Mouse (Mus musculus): ENCODE measurements around the gene Wdr64. TPM values are rescaled to one million over a fixed set of nuclear protein-coding genes. Genes with fewer than 3 reads are reported as not detected.

The Wdr64 gene
- not detected for total RNA-seq (2021)
- long read RNA-seq, experiment 1 = 0 reads
- long read RNA-seq, experiment 2 = 0 reads

DNA sequence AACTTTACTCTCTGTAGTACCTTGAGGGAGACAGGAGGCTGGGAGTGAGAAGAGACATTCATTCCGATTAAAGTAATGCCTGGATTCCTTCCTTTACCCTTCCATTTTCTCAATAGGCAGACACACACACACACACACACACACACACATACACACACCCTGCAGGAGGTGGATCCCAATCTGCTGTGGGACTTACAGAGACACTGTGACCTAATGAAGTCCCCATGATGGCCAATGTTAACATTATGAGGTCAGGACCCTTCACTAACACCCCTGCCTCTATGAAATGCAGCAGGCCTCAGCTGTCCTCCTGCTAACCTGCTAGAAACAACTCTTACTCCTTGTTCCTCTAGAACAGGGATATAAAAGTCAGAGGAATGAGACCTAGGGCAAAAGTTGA lies at the start of gene Wdr64:
Gene Wdr64, plus strand, starts transcription at position 301 of the 400 bp plus-strand sequence.
- DNase-seq (ENCODE audit: low spot score) = no peak

GRCm38 (mm10) chr1:175648615-175649014 lies 49.8 kb upstream of the Wdr64 start:
- no peak for DNase-seq (ENCODE audit: low spot score)

GRCm38 (mm10) chr1:175659900-175660299 lies 38.5 kb upstream of the Wdr64 start:
- DNase-seq (ENCODE audit: low spot score) = no peak

DNA sequence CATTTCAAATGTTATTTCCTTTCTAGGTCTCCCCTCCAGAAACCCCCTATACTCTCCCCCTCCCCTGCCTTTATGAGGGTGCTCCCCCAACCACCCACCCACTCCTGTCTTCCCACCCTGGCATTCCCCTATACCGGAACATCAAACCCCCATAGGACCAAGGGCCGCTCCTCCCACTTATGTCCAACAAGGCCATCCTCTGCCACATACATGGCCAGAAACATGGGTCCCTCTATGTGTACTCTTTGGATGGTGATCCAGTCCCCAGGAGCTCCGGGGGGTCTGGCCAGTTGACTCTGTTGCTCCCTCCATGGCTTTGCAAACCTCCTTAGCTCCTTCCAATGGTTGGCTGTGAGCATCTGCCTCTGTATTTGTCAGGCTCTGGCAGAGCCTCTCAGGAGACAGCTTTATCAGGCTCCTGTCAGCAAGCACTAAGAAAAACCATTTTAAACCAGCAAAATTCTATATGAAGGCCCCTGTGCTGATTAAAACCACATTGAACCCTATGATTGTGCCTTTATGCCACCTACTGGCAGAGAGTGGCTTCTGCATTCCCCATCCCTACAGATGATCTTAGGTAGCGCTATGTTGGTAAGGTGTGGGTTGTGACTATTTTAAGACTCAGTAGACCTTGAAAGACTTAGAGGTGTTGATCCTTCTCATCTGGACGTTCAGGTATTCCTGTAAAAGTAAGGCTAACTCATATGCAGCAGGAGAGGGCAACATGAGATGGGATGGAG lies 29.6 kb upstream of the Wdr64 start:
- DNase-seq (ENCODE audit: low spot score) = no peak

DNA sequence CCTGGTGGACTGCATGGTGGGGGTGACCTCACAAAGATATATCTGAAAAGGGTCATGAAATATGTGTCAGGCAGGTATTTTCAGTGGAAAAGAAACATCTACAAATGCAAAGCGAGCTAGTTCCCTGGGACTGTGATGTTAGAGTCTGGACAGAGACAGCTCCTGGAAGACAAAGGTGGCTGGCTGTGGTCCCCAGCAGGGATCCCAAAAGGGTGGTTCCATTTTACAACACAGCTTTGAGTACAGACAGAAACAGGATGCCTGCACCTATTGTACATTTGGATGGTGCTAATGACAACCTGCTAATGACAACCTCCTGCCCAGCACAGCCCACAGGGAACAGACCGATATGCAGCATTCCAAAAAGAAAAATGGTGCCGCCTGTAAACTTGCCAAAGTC lies 28.9 kb upstream of the Wdr64 start:
- DNase-seq (ENCODE audit: low spot score) = no peak

DNA sequence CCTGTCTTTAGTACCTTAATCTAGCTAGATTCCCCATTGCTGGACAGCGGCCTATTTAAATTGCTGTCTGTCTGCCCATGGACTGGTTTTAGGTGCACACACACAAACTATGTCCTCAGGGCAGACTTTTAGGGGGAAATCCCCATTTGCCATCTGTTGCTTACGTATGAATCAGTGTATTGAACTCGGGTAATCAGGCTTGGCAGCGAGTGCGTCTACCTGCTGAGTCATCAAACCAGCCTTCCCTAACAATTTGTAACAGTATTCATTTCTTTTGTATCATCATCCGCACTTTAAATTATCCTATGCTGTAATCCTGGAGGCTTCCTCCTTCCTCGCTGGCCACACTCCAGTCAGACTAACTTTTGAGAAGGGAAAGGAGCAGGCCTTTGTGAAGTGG lies 28.4 kb upstream of the Wdr64 start:
- DNase-seq (ENCODE audit: low spot score) = no peak

- no peak for DNase-seq (ENCODE audit: low spot score)
Observed at GRCm38 (mm10) chr1:175671626-175672025, 26.8 kb upstream of the Wdr64 start.

- DNase-seq (ENCODE audit: low spot score) = no peak
Observed at GRCm38 (mm10) chr1:175673563-175674325, 24.6 kb upstream of the Wdr64 start.

- DNase-seq (ENCODE audit: low spot score) = no peak
Observed at GRCm38 (mm10) chr1:175675116-175675515, 23.3 kb upstream of the Wdr64 start.

DNA sequence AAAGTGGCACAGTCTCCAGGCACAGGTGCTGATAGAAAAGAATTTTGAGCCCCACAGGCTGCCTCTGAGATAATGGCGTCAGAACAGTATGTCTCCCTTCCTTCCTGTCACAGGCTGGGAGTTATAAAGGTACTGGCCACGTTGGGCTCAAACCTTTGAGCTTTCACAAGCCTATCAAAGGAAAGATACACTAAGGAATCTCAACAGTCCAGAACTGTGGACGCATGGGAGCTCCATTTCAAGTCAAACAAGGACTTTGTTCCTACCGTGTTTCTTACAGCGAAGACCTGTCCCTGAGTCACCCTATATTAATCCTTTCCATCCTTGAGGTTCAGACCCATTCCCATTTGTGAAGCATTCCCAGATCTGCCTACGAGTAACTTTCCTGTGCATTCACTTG lies 20.9 kb upstream of the Wdr64 start:
- DNase-seq (ENCODE audit: low spot score) = no peak

DNA sequence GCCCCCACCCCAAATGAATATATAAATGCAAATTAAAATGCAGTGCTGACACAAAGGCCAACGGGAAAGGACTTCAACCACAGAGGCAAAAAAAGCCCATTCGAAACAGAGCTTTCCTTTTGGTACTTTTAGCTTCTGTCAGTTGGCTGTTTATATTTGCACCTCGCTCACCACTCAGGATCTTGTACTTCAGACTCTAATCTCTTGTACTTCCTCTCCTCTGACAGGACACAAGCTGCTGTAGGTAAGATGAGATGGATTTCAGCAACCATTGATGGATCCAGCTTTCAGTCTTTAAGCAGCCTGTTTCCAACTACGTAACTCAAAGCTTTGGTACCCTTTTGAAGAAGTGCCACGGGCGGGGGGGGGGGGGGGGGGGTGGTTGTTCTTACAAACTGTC lies 17.4 kb upstream of the Wdr64 start:
- DNase-seq (ENCODE audit: low spot score) = no peak

- DNase-seq (ENCODE audit: low spot score) = no peak
Observed at GRCm38 (mm10) chr1:175691686-175692245, 6.6 kb upstream of the Wdr64 start.

- DNase-seq (ENCODE audit: low spot score) = peak; percentile 99
Observed at GRCm38 (mm10) chr1:175692246-175692996, 6.0 kb upstream of the Wdr64 start, which contains the start of the genes Opn3 and Chml. TSS of gene Opn3 (minus strand) at chr1:175692776. TSS of gene Chml (minus strand) at chr1:175692901.

DNA sequence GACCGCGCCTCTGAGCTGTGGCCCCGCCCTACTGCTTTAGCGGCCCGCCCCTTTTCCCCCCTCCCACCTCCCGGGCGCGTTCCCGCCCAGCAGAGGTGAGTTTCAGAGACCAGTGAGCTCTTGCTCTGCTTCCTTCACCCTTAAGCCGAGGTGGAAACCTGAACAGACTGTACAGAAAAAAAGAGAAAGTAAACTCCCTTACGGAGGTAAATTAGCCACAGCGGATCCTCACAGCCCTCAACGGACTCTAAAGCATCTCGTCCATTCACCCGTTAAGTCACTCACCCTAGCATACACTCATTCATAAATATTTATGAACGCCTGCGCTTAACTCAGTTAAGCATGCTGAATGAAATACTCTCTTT lies 5.4 kb upstream of the Wdr64 start:
- no peak for DNase-seq (ENCODE audit: low spot score)

DNA sequence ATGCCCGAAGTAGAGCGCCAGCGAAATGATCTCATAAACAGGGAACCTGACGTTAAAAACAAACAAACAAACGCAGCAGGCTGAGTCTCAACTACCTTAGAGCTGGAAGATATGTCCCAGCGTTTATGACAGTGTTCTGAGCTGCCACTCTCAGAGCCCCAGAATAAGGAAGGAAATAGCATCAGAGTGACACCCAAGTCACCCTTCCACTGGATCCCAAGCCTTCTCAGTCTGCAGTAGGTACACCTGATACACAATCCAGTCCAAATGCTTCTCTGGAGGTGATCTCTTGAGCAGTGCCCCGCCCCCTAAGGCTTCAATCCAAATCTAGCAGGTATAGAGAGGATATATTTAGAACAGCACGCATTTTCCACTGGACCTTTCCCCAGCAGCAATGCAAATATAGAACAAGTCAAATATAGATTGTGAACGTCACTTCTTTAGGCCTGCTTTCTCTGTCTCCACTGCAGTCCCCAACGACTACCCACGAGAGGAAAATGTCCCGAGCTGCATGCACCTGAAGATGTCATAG lies 4.9 kb upstream of the Wdr64 start:
- peak; percentile 4 for DNase-seq (ENCODE audit: low spot score)

DNA sequence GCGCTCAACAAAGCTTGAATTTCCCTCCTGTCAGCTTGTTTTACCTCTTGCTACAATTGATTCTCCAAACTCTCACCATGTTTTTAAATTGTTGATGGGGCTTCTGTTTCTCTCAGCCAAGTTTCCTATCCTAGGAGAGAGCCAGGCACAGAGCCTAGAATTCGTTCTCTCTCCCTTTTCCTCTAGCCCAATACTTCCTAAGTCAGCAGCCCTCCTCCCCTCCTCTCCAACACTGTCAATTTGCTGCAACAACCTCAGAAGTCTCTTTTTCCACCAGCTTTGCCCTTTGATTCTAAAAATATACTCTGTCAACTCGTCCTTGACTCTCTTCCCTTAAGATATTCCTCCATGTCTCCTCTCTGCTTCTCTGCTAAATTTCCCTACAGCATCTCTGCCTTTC lies 982 bp downstream of the Wdr64 start:
- no peak for DNase-seq (ENCODE audit: low spot score)

- no peak for DNase-seq (ENCODE audit: low spot score)
Observed at GRCm38 (mm10) chr1:175699796-175700195, 1.4 kb downstream of the Wdr64 start.

DNA sequence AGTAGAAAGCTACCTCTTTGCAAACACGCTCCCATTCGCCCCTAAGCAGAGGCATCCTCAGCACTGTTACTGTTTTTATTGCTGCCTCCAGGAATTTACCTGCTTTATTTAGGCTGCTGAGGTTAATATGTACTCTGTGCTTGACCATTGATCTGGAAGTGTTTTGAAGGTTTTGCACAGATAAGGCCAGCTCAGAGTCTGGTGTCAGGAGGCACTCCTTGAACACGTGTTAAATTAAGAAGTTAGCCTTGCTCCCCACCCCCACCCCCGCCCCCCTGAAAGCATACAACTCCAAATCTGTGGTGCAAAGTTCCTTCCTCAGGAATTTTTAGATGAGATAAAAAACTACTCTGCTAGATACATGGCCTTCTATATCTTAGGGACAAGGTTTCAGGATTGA lies 2.8 kb downstream of the Wdr64 start:
- no peak for DNase-seq (ENCODE audit: low spot score)

DNA sequence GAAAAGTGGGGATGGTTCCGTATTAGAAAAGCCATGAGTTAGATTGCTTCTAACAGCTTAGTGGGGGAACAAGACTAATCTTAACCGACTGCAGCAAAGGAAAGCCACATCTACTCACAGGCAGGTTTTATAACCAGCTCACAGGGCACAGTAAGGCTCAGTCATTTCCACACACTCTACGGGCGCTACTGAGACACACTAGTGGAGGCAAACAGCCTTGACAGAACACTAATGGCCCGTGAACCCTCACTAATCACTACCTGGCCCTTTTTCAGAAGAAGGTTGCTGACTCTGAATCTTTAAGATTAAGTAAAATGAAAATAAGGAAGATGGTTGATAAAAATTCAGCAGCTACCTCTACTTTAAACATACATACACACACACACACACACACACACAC lies 9.2 kb downstream of the Wdr64 start:
- no peak for DNase-seq (ENCODE audit: low spot score)

- no peak for DNase-seq (ENCODE audit: low spot score)
Observed at GRCm38 (mm10) chr1:175708013-175708412, 9.6 kb downstream of the Wdr64 start.

DNA sequence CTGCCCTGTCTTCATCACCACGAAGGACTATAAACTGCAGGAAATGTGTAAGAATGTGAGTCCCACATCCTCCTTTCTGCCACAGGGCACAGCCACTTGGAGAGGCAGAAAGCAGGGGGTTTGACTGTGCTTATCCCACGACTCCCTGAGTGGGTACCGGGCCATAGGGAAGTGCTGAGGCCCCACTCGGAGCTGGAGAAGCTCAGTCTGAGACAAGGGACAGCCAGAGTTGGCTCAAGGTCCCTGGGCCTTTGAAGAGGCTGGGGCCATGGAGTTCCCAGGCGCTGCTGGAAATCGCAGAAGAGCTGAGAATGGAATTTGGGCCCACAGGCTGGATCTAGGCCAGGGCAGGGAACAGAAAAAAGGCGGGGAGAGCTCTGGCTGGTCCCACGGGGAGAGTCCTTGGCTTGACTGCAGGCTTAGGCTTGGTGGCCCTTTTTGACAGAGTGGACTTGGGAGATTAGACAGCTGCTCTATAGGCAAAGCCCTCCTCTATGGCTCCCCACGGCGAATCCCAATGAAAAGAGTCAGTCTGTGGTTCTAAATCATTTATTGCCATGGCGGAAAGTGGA lies 14.0 kb downstream of the Wdr64 start:
- peak; percentile 6 for DNase-seq (ENCODE audit: low spot score)
